Mouse (Mus musculus) olfactory bulb, adult 2 months (tissue): ENCODE data around the gene Gtf2h4. TPM values are rescaled to one million over a fixed set of nuclear protein-coding genes. Genes with fewer than 3 reads are reported as not detected.

Source experiments
- H3K27ac ChIP-seq: fragments of 200-500 bp; 2 replicates; pipeline ENCODE4 v1.5.1; 2012; ENCODE audit warnings: low read depth, low read length; ENCODE audit not compliant: insufficient read depth
- H3K4me1 ChIP-seq: fragments of 200-500 bp; 2 replicates; pipeline ENCODE4 v1.6.1; 2012; ENCODE audit warnings: low read length; ENCODE audit not compliant: control insufficient read depth, insufficient read depth
- H3K4me3 ChIP-seq: fragments of 200-500 bp; 2 replicates; pipeline ENCODE4 v1.5.1; 2012; ENCODE audit warnings: mild to moderate bottlenecking, low read depth, low read length, moderate library complexity; ENCODE audit not compliant: insufficient read depth
- CTCF ChIP-seq: fragments of 200-500 bp; IDR thresholded peaks from 2 replicates; pipeline ENCODE4 v1.5.1; 2012; ENCODE audit warnings: low read depth, mild to moderate bottlenecking, low read length, moderate library complexity; ENCODE audit not compliant: insufficient read depth
- POLR2A ChIP-seq: fragments of 200-500 bp; IDR thresholded peaks from 2 replicates; pipeline ENCODE4 v1.6.1; 2012; ENCODE audit warnings: mild to moderate bottlenecking, low read depth, low read length, moderate library complexity; ENCODE audit not compliant: insufficient read depth
- WGBS: fragments of 180-500 bp; shearing (Covaris S2); methylation state at CpG from one replicate; pipeline ENCODE4 v1.1.7; 2018; 5-methylcytosine and 5-hydroxymethylcytosine counted together
- polyA plus RNA-seq: library from polyadenylated mRNA; stranded (reverse); fragments of >200 nt; gene quantifications from 2 replicates; pipeline ENCODE4 v1.2.4, GENCODE M21; 2012; ENCODE audit warnings: low replicate concordance; ENCODE audit not compliant: missing spikeins, insufficient read depth, insufficient read length

Gene Gtf2h4
- polyA plus RNA-seq, 1 experiment: not detected

DNA sequence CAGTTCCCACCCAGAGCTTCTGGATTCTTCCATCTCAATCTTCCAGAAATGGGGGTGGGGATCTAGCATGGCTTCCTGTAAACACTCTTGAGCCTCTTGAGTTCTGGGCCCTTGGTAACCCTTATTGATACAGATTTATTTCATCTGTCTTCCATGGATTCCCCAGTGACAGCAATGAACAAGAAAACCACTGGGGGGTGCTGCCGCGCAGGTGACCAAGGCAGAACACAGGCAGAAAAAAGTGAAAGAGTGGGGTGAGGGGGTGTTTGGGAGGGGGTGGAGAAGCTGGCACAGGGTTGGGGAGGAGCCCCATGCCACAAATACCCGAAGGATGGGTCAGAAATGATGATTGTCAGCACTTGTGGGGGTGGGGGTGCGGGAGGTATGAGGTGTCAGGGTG lies 32.3 kb upstream of the Gtf2h4 start:
- 25% methylated on average over 4 of the region's 4 CpGs for whole genome bisulfite sequencing
- no peak overlapping the region for H3K27ac ChIP-seq
- TF ChIP-seq CTCF: no peak
- H3K4me1 ChIP-seq: peaks cover 36% of the 10 kb centered on the region
- no peak overlapping the region for H3K4me3 ChIP-seq

- Histone ChIP-seq H3K4me3 (peak within 1 kb of the TSS; percentile 46), H3K27ac (peak within 1 kb of the TSS; percentile 77), H3K4me1 (peaks cover 35% of the 10 kb centered on the region)
- TF ChIP-seq POLR2A (no peak), CTCF (no peak)
- 16% methylated on average over 19 of the region's 19 CpGs for WGBS
Observed at GRCm38 (mm10) chr17:35704621-35705464, 31.3 kb upstream of the Gtf2h4 start, which contains the start of gene Ddr1. Gene Ddr1, minus strand, starts transcription at chr17:35704621.

DNA sequence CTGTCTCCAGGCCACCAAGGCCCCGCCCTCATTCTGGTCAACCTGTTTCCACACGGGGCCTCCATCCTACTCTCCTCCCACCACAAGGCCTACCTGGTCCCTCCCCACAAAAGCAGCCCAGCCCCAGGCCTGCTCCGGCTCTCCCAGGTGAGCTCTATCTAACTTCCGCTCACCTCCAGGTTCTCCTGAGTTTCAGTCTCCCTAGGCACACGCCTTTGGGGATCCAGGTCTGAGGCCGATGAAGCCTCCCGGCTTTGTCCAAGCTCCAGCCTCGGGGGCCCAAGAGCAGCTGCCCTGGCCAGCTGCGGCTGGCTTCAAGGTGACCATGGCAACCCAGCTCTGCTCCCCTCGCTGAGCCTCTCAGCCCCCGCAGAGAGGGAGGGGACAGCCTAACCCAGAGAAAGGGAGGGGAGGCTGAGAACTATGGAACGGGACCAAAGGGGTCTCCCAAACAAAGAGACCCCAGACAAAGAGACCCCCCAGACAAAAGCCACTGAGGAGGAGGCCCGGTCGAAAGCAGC lies 30.3 kb upstream of the Gtf2h4 start:
- Histone ChIP-seq H3K4me3 (peak overlapping the region; percentile 46), H3K4me1 (peaks cover 41% of the 10 kb centered on the region), H3K27ac (peak overlapping the region; percentile 77)
- 22% methylated on average over 14 of the region's 14 CpGs for WGBS
- TF ChIP-seq POLR2A: no peak
- no peak for TF ChIP-seq CTCF

GRCm38 (mm10) chr17:35703065-35703464 lies 29.5 kb upstream of the Gtf2h4 start:
- no peak for TF ChIP-seq POLR2A
- no peak for TF ChIP-seq CTCF
- Histone ChIP-seq H3K27ac (peak overlapping the region; percentile 38; the same call in 1 of the 2 replicates), H3K4me1 (peaks cover 43% of the 10 kb centered on the region), H3K4me3 (peak overlapping the region; percentile 30)
- 34% methylated on average over 2 of the region's 2 CpGs for WGBS

GRCm38 (mm10) chr17:35702605-35703004 lies 29.1 kb upstream of the Gtf2h4 start:
- peaks cover 47% of the 10 kb centered on the region for H3K4me1 ChIP-seq

DNA sequence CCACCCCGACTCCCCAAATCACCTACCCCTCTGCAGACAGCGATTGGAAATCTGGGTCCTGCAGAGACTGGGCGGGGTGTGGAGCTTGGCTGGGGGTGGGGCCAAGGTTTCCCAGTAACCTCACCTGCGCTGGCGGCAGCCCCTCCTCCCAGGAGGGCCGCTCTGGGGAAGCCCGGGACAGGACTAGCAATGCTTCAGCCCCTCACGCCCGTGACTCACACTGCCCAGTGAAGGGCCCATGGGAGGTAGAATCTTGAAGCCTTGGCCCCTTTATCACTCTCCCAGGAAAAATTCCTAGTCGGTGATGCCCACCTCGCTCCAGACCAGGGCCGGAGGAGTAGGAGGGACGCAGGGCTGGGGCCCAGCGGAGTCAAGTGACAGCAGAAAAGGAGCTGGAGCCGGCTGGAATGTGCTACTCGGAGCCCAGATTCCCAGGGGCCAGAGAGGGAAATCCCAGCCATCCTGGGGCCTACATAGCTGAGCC lies 28.5 kb upstream of the Gtf2h4 start:
- WGBS: 32% methylated on average over 16 of the region's 16 CpGs
- H3K27ac ChIP-seq: peak overlapping the region; percentile 81

More at GRCm38 (mm10) chr17:35702605-35703004, 29.1 kb upstream of the Gtf2h4 start:
- whole genome bisulfite sequencing: 40% methylated on average over 4 of the region's 4 CpGs
- no peak for TF ChIP-seq CTCF
- TF ChIP-seq POLR2A: no peak
- H3K27ac ChIP-seq: peak overlapping the region; percentile 75; the same call in 1 of the 2 replicates
- peak overlapping the region; percentile 61; the same call in 1 of the 2 replicates for H3K4me3 ChIP-seq

DNA sequence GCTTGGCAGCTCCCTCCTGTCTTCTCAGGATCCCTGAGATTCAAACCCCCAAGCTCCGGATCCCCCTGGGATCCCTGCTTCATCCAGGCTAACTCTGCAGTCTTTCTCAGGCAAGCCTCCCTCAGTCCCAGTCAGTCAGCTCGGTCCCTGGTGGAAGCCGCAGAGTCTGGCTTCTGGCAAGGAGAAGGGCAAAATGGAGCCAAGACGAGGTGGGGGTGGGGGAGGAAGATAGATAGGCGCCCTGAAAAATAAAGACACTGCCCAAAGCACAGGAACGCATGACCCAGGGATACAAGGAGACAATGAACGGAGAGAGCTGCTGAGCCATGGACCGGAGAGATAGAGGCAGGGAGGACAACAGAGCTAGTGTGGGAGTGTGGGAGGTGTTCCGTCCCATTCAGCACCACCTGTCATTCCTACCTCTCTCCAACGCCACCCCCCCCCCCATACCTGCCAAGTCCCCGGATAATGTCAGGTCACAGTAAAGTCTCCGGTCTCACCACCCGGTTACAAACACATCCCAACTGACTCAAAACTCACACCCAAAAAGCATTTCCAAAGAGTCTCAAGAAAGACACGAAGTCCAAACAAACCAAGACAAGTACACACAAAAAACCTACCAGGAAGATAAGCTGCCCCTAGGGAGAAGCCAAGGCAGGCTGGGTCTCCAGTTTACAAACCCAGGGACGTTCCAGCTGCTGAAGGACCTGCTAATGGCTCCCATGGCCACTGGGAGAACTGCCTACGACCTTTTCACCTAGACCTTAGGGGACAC lies 27.9 kb upstream of the Gtf2h4 start:
- H3K27ac ChIP-seq: peak overlapping the region; percentile 81
- peak overlapping the region; percentile 61 for H3K4me3 ChIP-seq
- 10% methylated on average over 16 of the region's 16 CpGs for WGBS
- peaks cover 50% of the 10 kb centered on the region for H3K4me1 ChIP-seq
- TF ChIP-seq CTCF (no peak), POLR2A (no peak)

More for the DNA sequence above, 28.5 kb upstream of the Gtf2h4 start:
- Histone ChIP-seq H3K4me1 (peaks cover 50% of the 10 kb centered on the region), H3K4me3 (peak overlapping the region; percentile 61)
- TF ChIP-seq POLR2A (no peak), CTCF (no peak)

- Histone ChIP-seq H3K4me3 (peak overlapping the region; percentile 61), H3K27ac (peak overlapping the region; percentile 91), H3K4me1 (peaks cover 50% of the 10 kb centered on the region)
- WGBS: 2% methylated on average over 66 of the region's 66 CpGs
- no peak for TF ChIP-seq CTCF
- peak; percentile 16; the same call in 1 of the 2 replicates for TF ChIP-seq POLR2A
Observed at GRCm38 (mm10) chr17:35700371-35700961, 26.9 kb upstream of the Gtf2h4 start.

- H3K4me3 ChIP-seq: peak overlapping the region; percentile 61
- peak overlapping the region; percentile 91 for H3K27ac ChIP-seq
- TF ChIP-seq POLR2A (no peak; the same call in 1 of the 2 replicates), CTCF (no peak)
- H3K4me1 ChIP-seq: peaks cover 46% of the 10 kb centered on the region
- 2% methylated on average over 19 of the region's 19 CpGs for WGBS
Observed at GRCm38 (mm10) chr17:35699919-35700318, 26.4 kb upstream of the Gtf2h4 start.
